Mouse (Mus musculus): ENCODE measurements around the gene Kif26b.

The Kif26b gene

GRCm38 (mm10) chr1:178912936-178913716 lies 384.2 kb downstream of the Kif26b start:
- no peak for DNase-seq (ENCODE audit: low spot score in 2 of 2)

- DNase-seq (ENCODE audit: low spot score in 2 of 2), result no peak
Observed at GRCm38 (mm10) chr1:178915056-178915455, 386.1 kb downstream of the Kif26b start.

- no peak for DNase-seq (ENCODE audit: low spot score in 2 of 2)
Observed at GRCm38 (mm10) chr1:178917194-178917902, 388.4 kb downstream of the Kif26b start.

GRCm38 (mm10) chr1:178924492-178925183 lies 395.7 kb downstream of the Kif26b start:
- DNase-seq (ENCODE audit: low spot score in 2 of 2), result no peak

GRCm38 (mm10) chr1:178929531-178929930 lies 400.6 kb downstream of the Kif26b start:
- DNase-seq (ENCODE audit: low spot score in 2 of 2), result no peak

- DNase-seq (ENCODE audit: low spot score in 2 of 2), result no peak
Observed at GRCm38 (mm10) chr1:178933953-178934637, 405.2 kb downstream of the Kif26b start.

- DNase-seq (ENCODE audit: low spot score in 2 of 2), result no peak
Observed at GRCm38 (mm10) chr1:178936457-178936856, 407.5 kb downstream of the Kif26b start.

GRCm38 (mm10) chr1:178936976-178937375 lies 408.1 kb downstream of the Kif26b start:
- DNase-seq (ENCODE audit: low spot score in 2 of 2), result no peak

- DNase-seq (ENCODE audit: low spot score in 2 of 2), result no peak
Observed at GRCm38 (mm10) chr1:178940353-178940752, 411.4 kb downstream of the Kif26b start.

GRCm38 (mm10) chr1:178942251-178942963 lies 413.5 kb downstream of the Kif26b start:
- DNase-seq (ENCODE audit: low spot score in 2 of 2), result no peak

GRCm38 (mm10) chr1:178952910-178953309 lies 424.0 kb downstream of the Kif26b start:
- DNase-seq (ENCODE audit: low spot score in 2 of 2), result no peak

- DNase-seq (ENCODE audit: low spot score in 2 of 2), result no peak
Observed at GRCm38 (mm10) chr1:178958641-178959040, 429.7 kb downstream of the Kif26b start.

GRCm38 (mm10) chr1:178960015-178960559 lies 431.2 kb downstream of the Kif26b start:
- peak in 1 of 2 experiments; percentile 18 for DNase-seq (ENCODE audit: low spot score in 2 of 2)

GRCm38 (mm10) chr1:178961661-178962060 lies 432.7 kb downstream of the Kif26b start:
- no peak for DNase-seq (ENCODE audit: low spot score in 2 of 2)

GRCm38 (mm10) chr1:178972055-178972454 lies 443.1 kb downstream of the Kif26b start:
- DNase-seq (ENCODE audit: low spot score in 2 of 2), result no peak

GRCm38 (mm10) chr1:178978617-178979245 lies 449.8 kb downstream of the Kif26b start:
- no peak for DNase-seq (ENCODE audit: low spot score in 2 of 2)

GRCm38 (mm10) chr1:178980185-178980584 lies 451.3 kb downstream of the Kif26b start:
- DNase-seq (ENCODE audit: low spot score in 2 of 2), result no peak

GRCm38 (mm10) chr1:178981641-178982040 lies 452.7 kb downstream of the Kif26b start:
- no peak for DNase-seq (ENCODE audit: low spot score in 2 of 2)

GRCm38 (mm10) chr1:178988176-178988575 lies 459.3 kb downstream of the Kif26b start:
- DNase-seq (ENCODE audit: low spot score in 2 of 2), result no peak

Data from natural killer cell, adult 2 months (primary cell).